Mouse (Mus musculus) lung, adult 2 months (tissue): Measurements from ENCODE around the gene Calhm1. TPM values are rescaled to one million over a fixed set of nuclear protein-coding genes. Genes with fewer than 3 reads are reported as not detected.

Experiments
- DNase-seq: peaks from one replicate; pipeline ENCODE4 v3.0.0; 2022
- H3K4me1 ChIP-seq: fragments of 200-500 bp; 2 replicates; pipeline ENCODE4 v1.6.1; 2011; ENCODE audit warnings: low read length; ENCODE audit not compliant: control insufficient read depth, insufficient read depth
- H3K4me3 ChIP-seq: fragments of 200-500 bp; replicated peaks from 2 replicates; pipeline ENCODE3; 2011; ENCODE audit warnings: low read depth, mild to moderate bottlenecking, control low read depth, low read length; ENCODE audit errors: extremely low read depth
- CTCF ChIP-seq: fragments of 200-500 bp; IDR thresholded peaks from 2 replicates; pipeline ENCODE4 v1.5.1; 2011; ENCODE audit warnings: mild to moderate bottlenecking, low read length, control low read depth; ENCODE audit not compliant: insufficient read depth
- POLR2A ChIP-seq: fragments of 200-500 bp; IDR thresholded peaks from 2 replicates; pipeline ENCODE4 v1.6.1; 2011; ENCODE audit warnings: low read depth, mild to moderate bottlenecking, control low read depth, low read length, borderline replicate concordance; ENCODE audit errors: extremely low read depth
- WGBS: fragments of 180-500 bp; shearing (Covaris S2); methylation state at CpG from one replicate; pipeline ENCODE4 v1.1.7; 2018; 5-methylcytosine and 5-hydroxymethylcytosine counted together
- polyA plus RNA-seq: library from polyadenylated mRNA; depleted of rRNA; stranded (reverse); fragments of >200 nt; gene quantifications from 2 replicates; pipeline ENCODE4 v1.2.3, GENCODE M21; 2012

The Calhm1 gene
- polyA plus RNA-seq, 1 experiment = not detected

GRCm38 (mm10) chr19:47137051-47137581, 6.9 kb downstream of the Calhm1 start:
- Histone ChIP-seq H3K4me1 (peaks cover 9% of the 10 kb centered on the region), H3K4me3 (peak overlapping the region; percentile 71)
- TF ChIP-seq CTCF (no peak), POLR2A (no peak; the same call in 1 of the 2 replicates)
- 13% methylated on average over 6 of the region's 6 CpGs for WGBS
- DNase-seq = peak; percentile 39

GRCm38 (mm10) chr19:47136170-47136569, 7.9 kb downstream of the Calhm1 start:
- TF ChIP-seq POLR2A (no peak), CTCF (no peak)
- Histone ChIP-seq H3K4me1 (peaks cover 9% of the 10 kb centered on the region), H3K4me3 (no peak overlapping the region)
- DNase-seq = no peak
- 86% methylated on average over 5 of the region's 5 CpGs for WGBS

- H3K4me1 ChIP-seq = peaks cover 9% of the 10 kb centered on the region
- WGBS = 88% methylated on average over 17 of the region's 17 CpGs
- H3K4me3 ChIP-seq = no peak overlapping the region
- DNase-seq = no peak
- TF ChIP-seq CTCF = no peak
- TF ChIP-seq POLR2A = no peak
Measured at GRCm38 (mm10) chr19:47135568-47135967, 8.5 kb downstream of the Calhm1 start.

- Histone ChIP-seq H3K4me3 (no peak overlapping the region), H3K4me1 (peaks cover 7% of the 10 kb centered on the region)
- WGBS = 72% methylated on average over 7 of the region's 7 CpGs
- TF ChIP-seq CTCF = no peak
- no peak for DNase-seq
Measured at GRCm38 (mm10) chr19:47133161-47133560, 10.9 kb downstream of the Calhm1 start.

- H3K4me3 ChIP-seq = no peak overlapping the region
- 94% methylated on average over 15 of the region's 15 CpGs for WGBS
Measured at GRCm38 (mm10) chr19:47130551-47131125, 13.4 kb downstream of the Calhm1 start.

GRCm38 (mm10) chr19:47128835-47129234, 15.2 kb downstream of the Calhm1 start:
- 91% methylated on average over 11 of the region's 11 CpGs for WGBS
- DNase-seq = no peak
- Histone ChIP-seq H3K4me1 (no peaks in the 10 kb centered on the region), H3K4me3 (no peak overlapping the region)
- no peak for TF ChIP-seq POLR2A
- no peak for TF ChIP-seq CTCF

More at GRCm38 (mm10) chr19:47130551-47131125, 13.4 kb downstream of the Calhm1 start:
- H3K4me1 ChIP-seq = no peaks in the 10 kb centered on the region
- DNase-seq = no peak
- TF ChIP-seq POLR2A = no peak
- TF ChIP-seq CTCF = no peak

- H3K4me3 ChIP-seq = no peak overlapping the region
- no peaks in the 10 kb centered on the region for H3K4me1 ChIP-seq
- no peak for TF ChIP-seq POLR2A
- no peak for TF ChIP-seq CTCF
- DNase-seq = no peak
- 84% methylated on average over 10 of the region's 10 CpGs for WGBS
Measured at GRCm38 (mm10) chr19:47128164-47128563, 15.9 kb downstream of the Calhm1 start.

- Histone ChIP-seq H3K4me1 (no peaks in the 10 kb centered on the region), H3K4me3 (no peak overlapping the region)
- TF ChIP-seq CTCF (peak; percentile 69), POLR2A (no peak)
- WGBS = 26% methylated on average over 2 of the region's 2 CpGs
- DNase-seq = no peak
Measured at GRCm38 (mm10) chr19:47122802-47123201, 21.3 kb downstream of the Calhm1 start.

GRCm38 (mm10) chr19:47121054-47121453, 23.0 kb downstream of the Calhm1 start:
- no peak for DNase-seq
- H3K4me1 ChIP-seq = no peaks in the 10 kb centered on the region
- 40% methylated on average over 4 of the region's 4 CpGs for WGBS
- no peak overlapping the region for H3K4me3 ChIP-seq
- no peak for TF ChIP-seq POLR2A
- peak; percentile 37; the same call in 1 of the 2 replicates for TF ChIP-seq CTCF

- H3K4me1 ChIP-seq = no peaks in the 10 kb centered on the region
- WGBS = 64% methylated on average over 2 of the region's 2 CpGs
- DNase-seq = no peak
- TF ChIP-seq CTCF = no peak
- no peak for TF ChIP-seq POLR2A
- H3K4me3 ChIP-seq = no peak overlapping the region
Measured at GRCm38 (mm10) chr19:47118634-47119033, 25.4 kb downstream of the Calhm1 start.

- H3K4me3 ChIP-seq = no peak overlapping the region
- H3K4me1 ChIP-seq = no peaks in the 10 kb centered on the region
- TF ChIP-seq POLR2A (no peak), CTCF (no peak)
- no peak for DNase-seq
- 91% methylated on average over 9 of the region's 9 CpGs for WGBS
Measured at GRCm38 (mm10) chr19:47104641-47105271, 39.3 kb downstream of the Calhm1 start.
